Mouse (Mus musculus) lung, adult 2 months (tissue): Measurements from ENCODE around the gene Ppm1h. TPM values are rescaled to one million over a fixed set of nuclear protein-coding genes. Genes with fewer than 3 reads are reported as not detected.
A peak's percentile ranks its signal among the peaks of the same experiment; 100 is the strongest.

Source experiments
- DNase-seq: peaks from one replicate; pipeline ENCODE4 v3.0.0; 2022
- H3K4me1 ChIP-seq: fragments of 200-500 bp; 2 replicates; pipeline ENCODE4 v1.6.1; 2011; ENCODE audit warnings: low read length; ENCODE audit not compliant: control insufficient read depth, insufficient read depth
- H3K4me3 ChIP-seq: fragments of 200-500 bp; replicated peaks from 2 replicates; pipeline ENCODE3; 2011; ENCODE audit warnings: low read depth, mild to moderate bottlenecking, control low read depth, low read length; ENCODE audit errors: extremely low read depth
- CTCF ChIP-seq: fragments of 200-500 bp; IDR thresholded peaks from 2 replicates; pipeline ENCODE4 v1.5.1; 2011; ENCODE audit warnings: mild to moderate bottlenecking, low read length, control low read depth; ENCODE audit not compliant: insufficient read depth
- POLR2A ChIP-seq: fragments of 200-500 bp; IDR thresholded peaks from 2 replicates; pipeline ENCODE4 v1.6.1; 2011; ENCODE audit warnings: low read depth, mild to moderate bottlenecking, control low read depth, low read length, borderline replicate concordance; ENCODE audit errors: extremely low read depth
- WGBS: fragments of 180-500 bp; shearing (Covaris S2); methylation state at CpG from one replicate; pipeline ENCODE4 v1.1.7; 2018; 5-methylcytosine and 5-hydroxymethylcytosine counted together
- polyA plus RNA-seq: library from polyadenylated mRNA; depleted of rRNA; stranded (reverse); fragments of >200 nt; gene quantifications from 2 replicates; pipeline ENCODE4 v1.2.3, GENCODE M21; 2012

Gene Ppm1h
- polyA plus RNA-seq, 1 experiment, result 9.2 TPM

DNA sequence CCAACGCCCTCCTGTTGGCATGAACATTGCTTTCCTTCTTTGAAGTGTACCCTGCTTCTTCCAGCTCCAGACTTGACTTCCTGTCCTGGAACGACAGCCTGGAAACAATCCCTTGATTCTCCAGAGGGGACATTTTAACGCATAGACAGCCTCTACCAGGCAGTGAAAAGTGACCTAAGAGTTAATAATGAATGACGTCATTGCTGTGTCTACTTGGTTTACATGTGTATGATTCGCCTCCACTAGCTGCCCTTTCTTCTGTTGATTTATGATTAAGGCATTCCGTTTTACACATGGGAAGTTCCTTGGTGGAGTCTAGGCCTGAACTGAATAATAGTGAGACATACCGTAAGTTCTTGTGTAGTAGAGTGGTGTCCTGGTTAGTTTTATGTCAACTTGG lies 287.9 kb downstream of the Ppm1h start:
- DNase-seq, result no peak
- no peaks in the 10 kb centered on the region; the same call in 1 of the 2 replicates for H3K4me1 ChIP-seq
- no peak overlapping the region for H3K4me3 ChIP-seq
- 26% methylated on average over 7 of the region's 7 CpGs for WGBS
- TF ChIP-seq POLR2A (no peak), CTCF (no peak)

DNA sequence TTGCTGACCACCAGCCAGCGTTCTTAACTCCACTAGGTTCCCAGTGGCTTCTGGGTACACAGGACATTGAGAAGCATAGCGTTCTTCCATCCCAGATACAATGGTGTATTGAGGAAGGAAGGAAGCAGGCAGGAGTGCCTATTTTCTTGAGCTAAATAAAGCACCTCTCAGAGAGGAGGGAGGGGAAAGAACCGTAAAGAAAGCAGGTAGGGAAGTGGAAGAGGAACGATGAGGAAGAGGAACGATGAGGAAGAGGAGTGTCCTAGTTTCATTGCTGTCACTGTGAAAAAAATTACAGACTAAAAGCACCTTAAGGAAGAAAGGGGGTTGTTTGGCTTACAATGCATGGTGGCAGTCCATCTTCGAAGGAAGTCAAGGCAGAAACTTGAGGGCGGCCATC lies 291.6 kb downstream of the Ppm1h start:
- no peaks in the 10 kb centered on the region; the same call in 1 of the 2 replicates for H3K4me1 ChIP-seq
- H3K4me3 ChIP-seq, result no peak overlapping the region
- DNase-seq, result no peak
- TF ChIP-seq CTCF (no peak), POLR2A (no peak)
- WGBS, result 55% methylated on average over 7 of the region's 7 CpGs

DNA sequence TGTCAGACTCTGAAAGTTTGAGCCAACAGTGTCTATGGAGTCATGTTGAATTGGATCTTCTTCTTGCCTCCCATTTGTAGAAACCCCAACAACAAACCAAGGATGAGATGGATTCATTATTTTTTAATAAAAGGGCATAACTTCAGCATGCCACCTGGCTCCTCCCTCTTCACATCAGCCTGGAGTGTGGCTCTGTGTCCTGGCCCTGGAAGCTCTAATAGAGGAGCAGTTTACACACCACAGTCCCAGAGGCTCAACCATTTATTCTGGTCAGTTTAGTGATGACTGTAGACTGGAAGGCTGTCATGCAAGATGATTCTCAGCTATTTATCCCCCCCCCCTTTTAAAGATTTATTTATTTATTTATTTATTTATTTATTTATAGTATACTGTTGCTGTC lies 294.7 kb downstream of the Ppm1h start:
- no peak for DNase-seq
- H3K4me3 ChIP-seq, result no peak overlapping the region
- TF ChIP-seq POLR2A (no peak), CTCF (no peak)
- peaks cover 7% of the 10 kb centered on the region; the same call in 1 of the 2 replicates for H3K4me1 ChIP-seq

DNA sequence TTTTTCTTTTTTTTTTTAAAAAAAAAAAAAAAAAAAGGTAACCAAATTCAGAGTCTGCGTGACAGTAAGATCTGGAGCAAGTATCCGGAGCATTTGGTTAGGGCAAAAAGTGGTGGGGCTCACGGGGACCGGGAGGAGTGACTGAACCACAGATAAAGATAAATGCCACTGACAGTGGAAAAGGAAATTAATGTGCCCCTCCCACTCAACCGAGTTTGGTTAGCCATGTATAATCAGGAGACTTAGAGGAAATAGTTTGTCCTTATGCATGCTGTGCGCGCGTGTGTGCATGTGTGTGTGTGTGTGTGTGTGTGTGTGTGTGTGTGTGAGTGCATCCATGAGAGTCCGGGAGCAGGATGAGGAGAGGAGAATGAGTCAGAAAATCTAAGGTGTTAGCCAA lies 297.5 kb downstream of the Ppm1h start:
- TF ChIP-seq CTCF (no peak), POLR2A (no peak)
- Histone ChIP-seq H3K4me3 (no peak overlapping the region), H3K4me1 (peaks cover 7% of the 10 kb centered on the region; the same call in 1 of the 2 replicates)
- no peak for DNase-seq
- 48% methylated on average over 9 of the region's 9 CpGs for WGBS

DNA sequence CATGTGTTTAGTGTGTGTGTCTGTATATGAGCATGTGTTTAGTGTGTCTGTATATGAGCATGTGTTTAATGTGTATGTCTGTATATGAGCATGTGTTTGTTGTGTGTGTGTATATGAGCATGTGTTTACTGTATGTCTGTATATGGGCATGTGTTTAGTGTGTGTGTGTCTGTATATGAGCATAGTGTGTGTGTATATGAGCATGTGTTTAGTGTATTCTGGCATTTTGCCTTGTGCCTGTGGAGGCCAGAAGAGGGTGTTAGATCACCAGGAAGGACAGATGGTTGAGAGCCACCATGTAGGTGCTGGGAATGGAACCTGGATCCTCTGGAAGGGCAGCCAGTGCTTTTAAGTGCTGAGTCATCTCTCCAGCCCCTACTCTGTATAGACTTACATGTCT lies 300.8 kb downstream of the Ppm1h start:
- TF ChIP-seq POLR2A, result no peak
- no peak for TF ChIP-seq CTCF
- Histone ChIP-seq H3K4me3 (no peak overlapping the region), H3K4me1 (peaks cover 18% of the 10 kb centered on the region)
- DNase-seq, result no peak

DNA sequence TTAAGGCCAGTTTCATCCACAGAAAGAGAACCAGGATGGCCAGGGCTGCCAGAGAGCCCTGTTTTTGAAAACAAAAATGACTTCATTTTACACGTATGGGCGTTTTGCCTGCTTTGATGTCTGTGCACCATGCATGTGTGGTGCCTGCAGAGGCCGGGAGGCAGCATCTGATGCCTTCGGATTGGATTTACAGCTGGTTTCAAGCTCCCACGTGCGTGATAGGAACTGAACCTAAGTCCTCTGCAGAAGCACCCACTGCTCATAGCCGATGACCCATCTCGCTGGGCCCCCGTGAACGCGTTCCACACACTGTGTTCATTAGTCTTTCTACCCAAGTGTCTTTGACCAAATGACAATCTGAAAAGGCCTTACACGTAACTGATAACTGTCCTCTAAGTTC lies 301.6 kb downstream of the Ppm1h start:
- H3K4me3 ChIP-seq, result no peak overlapping the region
- H3K4me1 ChIP-seq, result peaks cover 18% of the 10 kb centered on the region
- WGBS, result 94% methylated on average over 12 of the region's 12 CpGs
- no peak for DNase-seq
- TF ChIP-seq CTCF (no peak), POLR2A (no peak)

DNA sequence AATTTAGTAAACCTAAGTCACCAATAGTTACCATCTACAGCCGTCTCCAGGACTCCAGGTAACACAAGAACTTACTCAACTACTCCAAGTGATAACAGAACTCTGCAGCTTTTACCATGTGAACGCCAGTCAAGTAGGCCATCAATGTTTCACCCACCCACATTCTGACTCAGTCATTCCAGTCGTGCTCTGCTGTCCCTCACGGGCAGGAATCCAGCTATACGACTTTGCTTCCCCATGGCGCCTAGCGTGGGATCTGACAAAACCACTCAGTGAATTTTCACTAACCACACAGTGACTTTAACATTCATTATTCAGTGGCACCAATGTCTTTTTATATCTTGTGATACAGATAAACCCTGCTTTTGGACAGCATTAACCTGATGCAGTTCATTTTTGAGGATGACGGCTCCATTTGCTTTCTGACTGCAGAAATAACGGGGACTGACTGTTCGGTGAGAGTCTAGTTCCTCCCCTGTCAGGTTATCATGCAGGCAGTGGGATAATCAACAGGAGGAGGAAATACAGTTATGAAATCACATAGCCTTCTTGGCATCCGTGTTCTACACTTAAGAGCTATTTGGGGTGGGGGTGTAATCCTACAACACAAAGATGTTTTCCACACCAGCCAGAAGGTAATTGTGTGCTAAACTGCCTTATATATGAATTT lies 304.5 kb downstream of the Ppm1h start:
- DNase-seq, result no peak
- TF ChIP-seq CTCF (no peak), POLR2A (no peak)
- WGBS, result 29% methylated on average over 11 of the region's 11 CpGs
- H3K4me3 ChIP-seq, result no peak overlapping the region
- H3K4me1 ChIP-seq, result peaks cover 15% of the 10 kb centered on the region

DNA sequence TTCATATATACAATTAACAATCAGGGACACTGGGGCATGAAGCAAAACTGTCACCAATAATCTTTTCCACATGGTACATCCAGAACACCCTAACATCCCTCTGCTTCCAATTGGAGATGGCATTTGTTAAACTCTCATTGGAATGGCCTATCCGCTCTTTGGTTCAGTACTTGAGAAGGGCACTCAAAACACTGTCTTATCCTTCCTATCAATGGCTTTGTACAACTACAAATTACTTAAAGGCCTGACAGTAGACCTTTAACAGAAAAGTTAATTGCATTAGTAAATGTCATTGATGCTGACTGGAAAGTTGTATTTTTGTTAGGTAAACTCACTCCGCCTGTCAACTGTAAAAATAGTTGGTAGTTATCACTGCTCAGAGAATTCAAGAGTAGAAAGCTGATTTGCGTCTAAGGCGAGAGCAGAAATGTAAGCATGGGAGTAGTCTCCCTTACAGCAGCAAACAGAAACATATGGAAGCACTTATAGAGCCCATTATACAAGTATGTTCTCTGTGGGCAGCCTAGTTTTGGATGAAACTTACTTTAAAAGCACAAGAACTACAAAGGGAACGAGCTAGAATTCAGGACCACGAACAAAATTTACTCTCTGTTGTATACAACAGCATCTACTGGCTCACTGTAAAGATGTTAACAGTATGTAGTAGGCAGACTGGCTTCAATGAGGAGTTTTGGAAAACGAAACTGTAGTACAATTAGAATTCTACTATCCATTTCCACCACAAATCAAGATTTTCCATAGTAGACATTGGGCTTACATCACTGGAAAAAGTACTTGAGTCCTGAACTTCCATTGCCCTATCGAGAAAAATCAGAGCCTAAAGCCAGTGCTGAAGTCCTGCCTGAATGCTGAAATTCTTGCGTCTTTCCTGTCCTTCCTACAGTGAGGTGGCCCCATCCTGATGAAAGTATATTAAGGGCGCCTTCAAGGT lies 305.3 kb downstream of the Ppm1h start:
- DNase-seq, result no peak
- TF ChIP-seq POLR2A (no peak), CTCF (no peak)
- Histone ChIP-seq H3K4me1 (peaks cover 15% of the 10 kb centered on the region), H3K4me3 (peak overlapping the region; percentile 57)
- 26% methylated on average over 10 of the region's 10 CpGs for WGBS

DNA sequence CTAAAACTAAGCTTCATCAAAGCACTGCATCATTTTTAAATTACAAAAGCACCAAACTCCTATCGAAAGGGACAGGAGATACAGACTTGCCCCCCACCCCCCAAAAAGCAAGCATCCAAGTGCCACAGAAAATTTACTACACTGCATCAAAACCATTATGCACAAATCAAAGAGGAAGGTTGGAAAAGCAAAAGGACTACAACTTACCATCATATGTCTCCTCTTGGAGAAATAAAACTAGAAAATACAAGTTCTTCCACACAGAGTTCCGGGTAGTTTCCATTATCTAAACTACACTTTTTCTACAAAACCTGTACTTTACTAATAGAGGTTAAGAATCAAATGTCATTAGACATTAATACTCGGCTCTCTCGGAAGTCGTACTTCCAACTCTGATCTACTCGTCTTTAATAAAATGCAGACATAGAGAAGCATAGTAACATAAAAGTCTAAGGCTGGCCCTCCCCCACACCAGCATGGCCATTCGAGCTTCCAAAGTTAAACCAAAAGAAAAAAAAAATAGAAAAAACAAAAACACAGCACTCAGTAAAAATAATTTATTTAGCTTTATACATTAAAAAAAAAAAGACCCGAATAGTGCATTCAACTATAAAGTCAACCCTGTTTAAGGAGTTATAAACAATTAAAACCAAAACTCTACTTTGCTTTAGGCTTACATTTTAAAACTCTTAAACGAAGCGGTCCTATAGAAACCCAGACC lies 306.1 kb downstream of the Ppm1h start:
- WGBS, result under 1% methylated on average over 10 of the region's 10 CpGs
- no peak for DNase-seq
- Histone ChIP-seq H3K4me3 (peak overlapping the region; percentile 100), H3K4me1 (peaks cover 15% of the 10 kb centered on the region)
- TF ChIP-seq CTCF, result no peak
- no peak for TF ChIP-seq POLR2A
